Mouse (Mus musculus): ENCODE results near the gene Xrcc6. TPM values are rescaled to one million over a fixed set of nuclear protein-coding genes. Genes with fewer than 3 reads are reported as not detected.
A peak's percentile ranks its signal among the peaks of the same experiment; 100 is the strongest.

The Xrcc6 gene
- polyA plus RNA-seq, 1 experiment from 2014 or later, result 91.5 TPM

GRCm38 (mm10) chr15:81957598-81957997 is 30.0 kb upstream of the Xrcc6 start:
- H3K4me2 ChIP-seq (ENCODE audit: low read depth, low read length), result no peak overlapping the region
- H3K36me3 ChIP-seq (replicated peaks; ENCODE audit: control insufficient read depth, insufficient read depth, low read depth, low read length), result no peaks in the 10 kb centered on the region
- no peaks in the 10 kb centered on the region for H3K4me1 ChIP-seq (ENCODE audit: control insufficient read depth, insufficient read depth, low read length)
- no peaks in the 10 kb centered on the region for H3K9me3 ChIP-seq (replicated peaks; ENCODE audit: control insufficient read depth, low read length)
- ATAC-seq (replicated peaks; ENCODE audit: insufficient number of reproducible peaks, low FRiP score, low TSS enrichment, low read depth) (no peak), DNase-seq (ENCODE audit: low spot score) (no peak)
- no peak overlapping the region for H3K27ac ChIP-seq (replicated peaks; ENCODE audit: low read depth, low read length)
- no peaks in the 10 kb centered on the region for H3K27me3 ChIP-seq (ENCODE audit: control insufficient read depth, insufficient read depth, low read length)
- H3K9ac ChIP-seq (replicated peaks; ENCODE audit: low read length), result no peak overlapping the region
- no peak overlapping the region for H3K4me3 ChIP-seq (ENCODE audit: low read depth, low read length)
- WGBS, result 83% methylated on average over 11 of the region's 11 CpGs

- Histone ChIP-seq H3K9me3 (replicated peaks; ENCODE audit: control insufficient read depth, low read length) (no peaks in the 10 kb centered on the region), H3K4me3 (ENCODE audit: low read depth, low read length) (no peak overlapping the region), H3K36me3 (replicated peaks; ENCODE audit: control insufficient read depth, insufficient read depth, low read depth, low read length) (no peaks in the 10 kb centered on the region), H3K4me2 (ENCODE audit: low read depth, low read length) (no peak overlapping the region), H3K4me1 (ENCODE audit: control insufficient read depth, insufficient read depth, low read length) (no peaks in the 10 kb centered on the region), H3K9ac (replicated peaks; ENCODE audit: low read length) (no peak overlapping the region), H3K27ac (replicated peaks; ENCODE audit: low read depth, low read length) (no peak overlapping the region), H3K27me3 (ENCODE audit: control insufficient read depth, insufficient read depth, low read length) (no peaks in the 10 kb centered on the region)
- DNase-seq (ENCODE audit: low spot score), result no peak
- ATAC-seq (replicated peaks; ENCODE audit: insufficient number of reproducible peaks, low FRiP score, low TSS enrichment, low read depth), result no peak
- WGBS, result 93% methylated on average over 3 of the region's 3 CpGs
Observed at GRCm38 (mm10) chr15:81958906-81959305, 28.7 kb upstream of the Xrcc6 start.

- Histone ChIP-seq H3K27me3 (ENCODE audit: control insufficient read depth, insufficient read depth, low read length) (no peaks in the 10 kb centered on the region), H3K36me3 (replicated peaks; ENCODE audit: control insufficient read depth, insufficient read depth, low read depth, low read length) (no peaks in the 10 kb centered on the region), H3K4me1 (ENCODE audit: control insufficient read depth, insufficient read depth, low read length) (no peaks in the 10 kb centered on the region), H3K4me3 (ENCODE audit: low read depth, low read length) (peak within 1 kb of the TSS; percentile 42), H3K9me3 (replicated peaks; ENCODE audit: control insufficient read depth, low read length) (no peaks in the 10 kb centered on the region), H3K9ac (replicated peaks; ENCODE audit: low read length) (peak within 1 kb of the TSS; percentile 46), H3K4me2 (ENCODE audit: low read depth, low read length) (peak within 1 kb of the TSS; percentile 83), H3K27ac (replicated peaks; ENCODE audit: low read depth, low read length) (no peak within 1 kb of the TSS)
- ATAC-seq (replicated peaks; ENCODE audit: insufficient number of reproducible peaks, low FRiP score, low TSS enrichment, low read depth) (peak; percentile 88), DNase-seq (ENCODE audit: low spot score) (peak; percentile 99)
- under 1% methylated on average over 77 of the region's 77 CpGs for WGBS
Observed at GRCm38 (mm10) chr15:81960171-81961077, 27.2 kb upstream of the Xrcc6 start, which contains the start of gene Pmm1. Gene Pmm1 (minus strand): TSS chr15:81960930.

GRCm38 (mm10) chr15:81961078-81961451 is 26.6 kb upstream of the Xrcc6 start:
- H3K4me2 ChIP-seq (ENCODE audit: low read depth, low read length), result peak overlapping the region; percentile 83
- H3K9ac ChIP-seq (replicated peaks; ENCODE audit: low read length), result no peak overlapping the region
- H3K27me3 ChIP-seq (ENCODE audit: control insufficient read depth, insufficient read depth, low read length), result no peaks in the 10 kb centered on the region
- H3K27ac ChIP-seq (replicated peaks; ENCODE audit: low read depth, low read length), result no peak overlapping the region
- no peaks in the 10 kb centered on the region for H3K36me3 ChIP-seq (replicated peaks; ENCODE audit: control insufficient read depth, insufficient read depth, low read depth, low read length)
- no peaks in the 10 kb centered on the region for H3K9me3 ChIP-seq (replicated peaks; ENCODE audit: control insufficient read depth, low read length)
- H3K4me1 ChIP-seq (ENCODE audit: control insufficient read depth, insufficient read depth, low read length), result no peaks in the 10 kb centered on the region
- ATAC-seq (replicated peaks; ENCODE audit: insufficient number of reproducible peaks, low FRiP score, low TSS enrichment, low read depth) (no peak; the same call in 1 of the 2 replicates), DNase-seq (ENCODE audit: low spot score) (no peak)
- H3K4me3 ChIP-seq (ENCODE audit: low read depth, low read length), result peak overlapping the region; percentile 42
- 7% methylated on average over 8 of the region's 8 CpGs for WGBS

GRCm38 (mm10) chr15:81964262-81964661 is 23.4 kb upstream of the Xrcc6 start:
- Histone ChIP-seq H3K4me2 (ENCODE audit: low read depth, low read length) (no peak overlapping the region), H3K9ac (replicated peaks; ENCODE audit: low read length) (no peak overlapping the region), H3K36me3 (replicated peaks; ENCODE audit: control insufficient read depth, insufficient read depth, low read depth, low read length) (no peaks in the 10 kb centered on the region), H3K4me3 (ENCODE audit: low read depth, low read length) (no peak overlapping the region), H3K4me1 (ENCODE audit: control insufficient read depth, insufficient read depth, low read length) (no peaks in the 10 kb centered on the region), H3K27me3 (ENCODE audit: control insufficient read depth, insufficient read depth, low read length) (no peaks in the 10 kb centered on the region), H3K9me3 (replicated peaks; ENCODE audit: control insufficient read depth, low read length) (no peaks in the 10 kb centered on the region), H3K27ac (replicated peaks; ENCODE audit: low read depth, low read length) (no peak overlapping the region)
- WGBS, result 83% methylated on average over 1 of the region's 1 CpGs
- ATAC-seq (replicated peaks; ENCODE audit: insufficient number of reproducible peaks, low FRiP score, low TSS enrichment, low read depth), result no peak
- DNase-seq (ENCODE audit: low spot score), result no peak

- no peak overlapping the region for H3K9ac ChIP-seq (replicated peaks; ENCODE audit: low read length)
- no peak for DNase-seq (ENCODE audit: low spot score)
Observed at GRCm38 (mm10) chr15:81964980-81965545, 22.6 kb upstream of the Xrcc6 start.

GRCm38 (mm10) chr15:81966062-81966829 is 21.4 kb upstream of the Xrcc6 start:
- Histone ChIP-seq H3K36me3 (replicated peaks; ENCODE audit: control insufficient read depth, insufficient read depth, low read depth, low read length) (no peaks in the 10 kb centered on the region), H3K27ac (replicated peaks; ENCODE audit: low read depth, low read length) (no peak overlapping the region), H3K9ac (replicated peaks; ENCODE audit: low read length) (no peak overlapping the region), H3K27me3 (ENCODE audit: control insufficient read depth, insufficient read depth, low read length) (no peaks in the 10 kb centered on the region), H3K4me2 (ENCODE audit: low read depth, low read length) (no peak overlapping the region), H3K4me1 (ENCODE audit: control insufficient read depth, insufficient read depth, low read length) (no peaks in the 10 kb centered on the region), H3K4me3 (ENCODE audit: low read depth, low read length) (no peak overlapping the region), H3K9me3 (replicated peaks; ENCODE audit: control insufficient read depth, low read length) (no peaks in the 10 kb centered on the region)
- 85% methylated on average over 12 of the region's 14 CpGs for WGBS
- no peak for ATAC-seq (replicated peaks; ENCODE audit: insufficient number of reproducible peaks, low FRiP score, low TSS enrichment, low read depth)
- no peak for DNase-seq (ENCODE audit: low spot score)

More at GRCm38 (mm10) chr15:81964980-81965545, 22.6 kb upstream of the Xrcc6 start:
- Histone ChIP-seq H3K9me3 (replicated peaks; ENCODE audit: control insufficient read depth, low read length) (no peaks in the 10 kb centered on the region), H3K27ac (replicated peaks; ENCODE audit: low read depth, low read length) (no peak overlapping the region), H3K4me1 (ENCODE audit: control insufficient read depth, insufficient read depth, low read length) (no peaks in the 10 kb centered on the region), H3K36me3 (replicated peaks; ENCODE audit: control insufficient read depth, insufficient read depth, low read depth, low read length) (no peaks in the 10 kb centered on the region), H3K4me2 (ENCODE audit: low read depth, low read length) (no peak overlapping the region), H3K27me3 (ENCODE audit: control insufficient read depth, insufficient read depth, low read length) (no peaks in the 10 kb centered on the region), H3K4me3 (ENCODE audit: low read depth, low read length) (no peak overlapping the region)
- no peak for ATAC-seq (replicated peaks; ENCODE audit: insufficient number of reproducible peaks, low FRiP score, low TSS enrichment, low read depth)
- WGBS, result 53% methylated on average over 4 of the region's 4 CpGs

Data from embryonic facial prominence, embryonic 11.5 days (tissue).